Mouse (Mus musculus) testis, adult 2 months (tissue): Measurements from ENCODE around the gene Fadd. TPM values are rescaled to one million over a fixed set of nuclear protein-coding genes. Genes with fewer than 3 reads are reported as not detected.

ENCODE experiments used
- H3K27ac ChIP-seq: fragments of 200-500 bp; 2 replicates; pipeline ENCODE4 v1.5.1; 2012; ENCODE audit warnings: low read depth, low read length; ENCODE audit not compliant: control insufficient read depth, insufficient read depth
- H3K27me3 ChIP-seq: fragments of 200-500 bp; 2 replicates; pipeline ENCODE4 v1.6.1; 2012; ENCODE audit warnings: mild to moderate bottlenecking, low read length, moderate library complexity; ENCODE audit not compliant: control insufficient read depth, insufficient read depth
- H3K36me3 ChIP-seq: fragments of 200-500 bp; 2 replicates; pipeline ENCODE4 v1.6.1; 2012; ENCODE audit warnings: mild to moderate bottlenecking, low read length; ENCODE audit not compliant: control insufficient read depth, insufficient read depth
- H3K4me1 ChIP-seq: fragments of 200-500 bp; 2 replicates; pipeline ENCODE4 v1.6.1; 2012; ENCODE audit warnings: low read length; ENCODE audit not compliant: control insufficient read depth, insufficient read depth
- H3K4me3 ChIP-seq: fragments of 200-500 bp; 2 replicates; pipeline ENCODE4 v1.5.1; 2012; ENCODE audit warnings: low read depth, mild to moderate bottlenecking, low read length, moderate library complexity, mixed read lengths; ENCODE audit not compliant: control insufficient read depth
- CTCF ChIP-seq: fragments of 200-500 bp; IDR thresholded peaks from 2 replicates; pipeline ENCODE4 v1.5.1; 2012; ENCODE audit warnings: low read depth, mild to moderate bottlenecking, inconsistent platforms, low read length, moderate library complexity; ENCODE audit not compliant: control insufficient read depth, insufficient read depth, insufficient replicate concordance
- POLR2A ChIP-seq: fragments of 200-500 bp; IDR thresholded peaks from 2 replicates; pipeline ENCODE4 v1.6.1; 2012; ENCODE audit warnings: low read depth, mild to moderate bottlenecking, inconsistent platforms, low read length, moderate library complexity; ENCODE audit not compliant: control insufficient read depth
- polyA plus RNA-seq: library from polyadenylated mRNA; depleted of rRNA; stranded (reverse); fragments of >200 nt; gene quantifications from 2 replicates; pipeline ENCODE4 v1.2.3, GENCODE M21; 2012

Gene Fadd
- polyA plus RNA-seq, 1 experiment, result 3.5 TPM

- H3K27me3 ChIP-seq, result no peaks in the 10 kb centered on the region
Measured at GRCm38 (mm10) chr7:144620315-144620714, 38.1 kb upstream of the Fadd start.

GRCm38 (mm10) chr7:144615343-144615742, 33.1 kb upstream of the Fadd start:
- Histone ChIP-seq H3K27me3 (no peaks in the 10 kb centered on the region), H3K4me1 (no peaks in the 10 kb centered on the region), H3K4me3 (no peak overlapping the region), H3K27ac (no peak overlapping the region), H3K36me3 (no peaks in the 10 kb centered on the region)
- TF ChIP-seq CTCF, result no peak
- TF ChIP-seq POLR2A, result no peak

More at GRCm38 (mm10) chr7:144620315-144620714, 38.1 kb upstream of the Fadd start:
- Histone ChIP-seq H3K4me3 (no peak overlapping the region), H3K27ac (no peak overlapping the region), H3K4me1 (peaks cover 2% of the 10 kb centered on the region; the same call in 1 of the 2 replicates), H3K36me3 (no peaks in the 10 kb centered on the region)
- no peak for TF ChIP-seq CTCF
- TF ChIP-seq POLR2A, result no peak

- Histone ChIP-seq H3K36me3 (no peaks in the 10 kb centered on the region), H3K27ac (no peak overlapping the region), H3K4me3 (no peak overlapping the region), H3K4me1 (no peaks in the 10 kb centered on the region), H3K27me3 (no peaks in the 10 kb centered on the region)
- no peak for TF ChIP-seq POLR2A
- TF ChIP-seq CTCF, result no peak
Measured at GRCm38 (mm10) chr7:144612829-144613228, 30.6 kb upstream of the Fadd start.

- Histone ChIP-seq H3K27ac (no peak overlapping the region), H3K4me3 (no peak overlapping the region), H3K27me3 (no peaks in the 10 kb centered on the region), H3K36me3 (no peaks in the 10 kb centered on the region), H3K4me1 (no peaks in the 10 kb centered on the region)
- TF ChIP-seq POLR2A (no peak), CTCF (no peak)
Measured at GRCm38 (mm10) chr7:144612351-144612750, 30.1 kb upstream of the Fadd start.

- TF ChIP-seq POLR2A (no peak), CTCF (no peak)
- no peaks in the 10 kb centered on the region for H3K36me3 ChIP-seq
- no peaks in the 10 kb centered on the region for H3K27me3 ChIP-seq
- H3K4me3 ChIP-seq, result no peak overlapping the region
- no peak overlapping the region for H3K27ac ChIP-seq
- H3K4me1 ChIP-seq, result no peaks in the 10 kb centered on the region
Measured at GRCm38 (mm10) chr7:144611595-144611994, 29.3 kb upstream of the Fadd start.

GRCm38 (mm10) chr7:144609568-144609967, 27.3 kb upstream of the Fadd start:
- TF ChIP-seq POLR2A (no peak), CTCF (no peak)
- Histone ChIP-seq H3K27ac (no peak overlapping the region), H3K27me3 (no peaks in the 10 kb centered on the region), H3K36me3 (no peaks in the 10 kb centered on the region), H3K4me1 (no peaks in the 10 kb centered on the region), H3K4me3 (no peak overlapping the region)

- Histone ChIP-seq H3K4me3 (no peak overlapping the region), H3K4me1 (no peaks in the 10 kb centered on the region), H3K27me3 (no peaks in the 10 kb centered on the region), H3K27ac (no peak overlapping the region), H3K36me3 (no peaks in the 10 kb centered on the region)
- peak; percentile 63; the same call in 1 of the 2 replicates for TF ChIP-seq CTCF
- TF ChIP-seq POLR2A, result no peak
Measured at GRCm38 (mm10) chr7:144607862-144608261, 25.6 kb upstream of the Fadd start.

GRCm38 (mm10) chr7:144604735-144605134, 22.5 kb upstream of the Fadd start:
- no peaks in the 10 kb centered on the region for H3K27me3 ChIP-seq
- no peak overlapping the region for H3K4me3 ChIP-seq
- no peaks in the 10 kb centered on the region for H3K4me1 ChIP-seq
- H3K27ac ChIP-seq, result no peak overlapping the region
- H3K36me3 ChIP-seq, result no peaks in the 10 kb centered on the region
- no peak for TF ChIP-seq CTCF
- no peak for TF ChIP-seq POLR2A
